Mouse (Mus musculus): ENCODE data around the gene Stambp.
"Not testable (repeated sequence)": the region's sequence is repeated elsewhere in the genome, so short reads cannot be mapped to it uniquely, and the experiment has no call there.

The Stambp gene

GRCm38 (mm10) chr6:83572671-83573070, at the start of gene Stambp:
Stambp (minus strand) TSS chr6:83572729.
- peak; percentile 13 for DNase-seq (ENCODE audit: low read depth, low spot score)

GRCm38 (mm10) chr6:83619955-83620354, 47.4 kb upstream of the Stambp start:
- no peak for DNase-seq (ENCODE audit: low read depth, low spot score)

GRCm38 (mm10) chr6:83617581-83618335, 45.2 kb upstream of the Stambp start:
- DNase-seq (ENCODE audit: low read depth, low spot score): no peak

- no peak for DNase-seq (ENCODE audit: low read depth, low spot score)
These were observed 44.0 kb upstream of the Stambp start for GRCm38 (mm10) chr6:83616512-83616911.

- DNase-seq (ENCODE audit: low read depth, low spot score): no peak
These were observed 41.9 kb upstream of the Stambp start for GRCm38 (mm10) chr6:83614469-83614868.

- no peak for DNase-seq (ENCODE audit: low read depth, low spot score)
These were observed 40.4 kb upstream of the Stambp start for GRCm38 (mm10) chr6:83612976-83613375.

- DNase-seq (ENCODE audit: low read depth, low spot score): no peak
These were observed 27.2 kb upstream of the Stambp start for GRCm38 (mm10) chr6:83599636-83600174.

GRCm38 (mm10) chr6:83599060-83599550, 26.6 kb upstream of the Stambp start:
- DNase-seq (ENCODE audit: low read depth, low spot score): no peak

GRCm38 (mm10) chr6:83598646-83599045, 26.1 kb upstream of the Stambp start:
- no peak for DNase-seq (ENCODE audit: low read depth, low spot score)

GRCm38 (mm10) chr6:83597988-83598387, 25.5 kb upstream of the Stambp start:
- no peak for DNase-seq (ENCODE audit: low read depth, low spot score)

- DNase-seq (ENCODE audit: low read depth, low spot score): no peak
These were observed 22.5 kb upstream of the Stambp start for GRCm38 (mm10) chr6:83595035-83595434.

GRCm38 (mm10) chr6:83593896-83594295, 21.4 kb upstream of the Stambp start:
- DNase-seq (ENCODE audit: low read depth, low spot score): no peak

- DNase-seq (ENCODE audit: low read depth, low spot score): no peak
These were observed 19.5 kb upstream of the Stambp start for GRCm38 (mm10) chr6:83592051-83592450.

- no peak for DNase-seq (ENCODE audit: low read depth, low spot score)
These were observed 17.8 kb upstream of the Stambp start for GRCm38 (mm10) chr6:83590301-83590700.

GRCm38 (mm10) chr6:83587191-83587590, 14.7 kb upstream of the Stambp start:
- not testable (repeated sequence) for DNase-seq (ENCODE audit: low read depth, low spot score)

- not testable (repeated sequence) for DNase-seq (ENCODE audit: low read depth, low spot score)
These were observed 12.8 kb upstream of the Stambp start for GRCm38 (mm10) chr6:83585328-83585727.

GRCm38 (mm10) chr6:83583591-83583990, 11.1 kb upstream of the Stambp start:
- DNase-seq (ENCODE audit: low read depth, low spot score): no peak

- DNase-seq (ENCODE audit: low read depth, low spot score): peak; percentile 28
These were observed 10.4 kb upstream of the Stambp start for GRCm38 (mm10) chr6:83582938-83583270.

- DNase-seq (ENCODE audit: low read depth, low spot score): no peak
These were observed 9.8 kb upstream of the Stambp start for GRCm38 (mm10) chr6:83582135-83582937.

- no peak for DNase-seq (ENCODE audit: low read depth, low spot score)
These were observed 5.0 kb upstream of the Stambp start for GRCm38 (mm10) chr6:83577534-83577933.

- no peak for DNase-seq (ENCODE audit: low read depth, low spot score)
These were observed 3.1 kb upstream of the Stambp start for GRCm38 (mm10) chr6:83575609-83576008.

GRCm38 (mm10) chr6:83571840-83572667, 475 bp downstream of the Stambp start:
- DNase-seq (ENCODE audit: low read depth, low spot score): peak; percentile 65
